In genomic region chr15:79348651-79349050, GRCm38 (mm10) we compare ENCODE assay signal across 8 mouse cellular contexts. TPM values are rescaled to one million over a fixed set of nuclear protein-coding genes. Genes with fewer than 3 reads are reported as not detected.
A peak's percentile ranks its signal among the peaks of the same experiment; 100 is the strongest.
DNase-seq lines count a peak whose midpoint lies in the region; ATAC-seq and TF ChIP-seq lines count a peak whose summit lies in the region.

No protein-coding gene starts in this region.

- no peak for TF ChIP-seq CTCF in E14TG2a.4 (conservative IDR thresholded peaks at IDR 0.05; ENCODE audit: low read length)

- H3K27me3 ChIP-seq in E14TG2a.4 (ENCODE audit: insufficient read depth, low read length), result peaks cover 27% of the 10 kb centered on the region
- H3K27me3 ChIP-seq in heart, embryonic 16.5 days (ENCODE audit: control insufficient read depth, insufficient read depth, low read length), result no peaks in the 10 kb centered on the region
- peaks cover 13% of the 10 kb centered on the region for H3K27me3 ChIP-seq in liver, embryonic 16.5 days (ENCODE audit: control insufficient read depth, insufficient read depth, low read depth, low read length)

- peak overlapping the region; percentile 99 for H3K27ac ChIP-seq in heart, embryonic 16.5 days (ENCODE audit: low read length)
- H3K27ac ChIP-seq in liver, embryonic 16.5 days (ENCODE audit: low read length), result peak overlapping the region; percentile 97

- peak overlapping the region; percentile 90 for H3K9ac ChIP-seq in heart, embryonic 16.5 days (ENCODE audit: low read length)
- H3K9ac ChIP-seq in liver, embryonic 16.5 days (ENCODE audit: low read depth, low read length), result peak overlapping the region; percentile 94

- H3K9me3 ChIP-seq in E14TG2a.4 (ENCODE audit: low read length), result no peaks in the 10 kb centered on the region
- H3K9me3 ChIP-seq in heart, embryonic 16.5 days (replicated peaks; ENCODE audit: control insufficient read depth, low read length), result no peaks in the 10 kb centered on the region
- no peaks in the 10 kb centered on the region for H3K9me3 ChIP-seq in liver, embryonic 16.5 days (replicated peaks; ENCODE audit: control insufficient read depth, low read length)

- H3K4me1 ChIP-seq in E14TG2a.4 (replicated peaks; ENCODE audit: low read depth, low read length), result peaks cover 69% of the 10 kb centered on the region
- H3K4me1 ChIP-seq in heart, embryonic 16.5 days (ENCODE audit: control insufficient read depth, insufficient read depth, low read length), result peaks cover 34% of the 10 kb centered on the region
- peaks cover 27% of the 10 kb centered on the region for H3K4me1 ChIP-seq in liver, embryonic 16.5 days (ENCODE audit: control insufficient read depth, low read depth, low read length)

- H3K4me2 ChIP-seq in heart, embryonic 16.5 days (ENCODE audit: low read depth, low read length), result peak overlapping the region; percentile 69
- peak overlapping the region; percentile 93 for H3K4me2 ChIP-seq in liver, embryonic 16.5 days (ENCODE audit: low read depth, low read length)

- peak; percentile 94 for DNase-seq in heart, adult 11 months
- DNase-seq in heart, adult 8-10 months (ENCODE audit: low spot score), result no peak
- no peak for DNase-seq in urinary bladder, postnatal 25 days (ENCODE audit: low spot score)
- no peak for DNase-seq in right cerebral cortex, adult 2 months (ENCODE audit: low spot score in 2 of 2)
- no peak for DNase-seq in spleen, postnatal 4 days (ENCODE audit: low spot score in 2 of 2)

- H3K4me3 ChIP-seq in E14TG2a.4 (replicated peaks; ENCODE audit: low read length), result peak overlapping the region; percentile 98
- peak overlapping the region; percentile 76 for H3K4me3 ChIP-seq in heart, embryonic 16.5 days (ENCODE audit: low read length)
- H3K4me3 ChIP-seq in liver, embryonic 16.5 days (ENCODE audit: low read depth, low read length), result peak overlapping the region; percentile 84

- no peak for ATAC-seq in heart, embryonic 16.5 days (replicated peaks; ENCODE audit: extremely low read depth, insufficient read depth, low FRiP score)
- no peak for ATAC-seq in liver, embryonic 16.5 days (ENCODE audit: low read depth)

- H3K36me3 ChIP-seq in E14TG2a.4 (ENCODE audit: insufficient read depth, low read length), result no peaks in the 10 kb centered on the region
- H3K36me3 ChIP-seq in heart, embryonic 16.5 days (ENCODE audit: control insufficient read depth, insufficient read depth), result no peaks in the 10 kb centered on the region
- H3K36me3 ChIP-seq in liver, embryonic 16.5 days (ENCODE audit: control insufficient read depth, insufficient read depth), result no peaks in the 10 kb centered on the region

- 64% methylated on average over 8 of the region's 8 CpGs for WGBS in heart, embryonic 16.5 days
- WGBS in liver, embryonic 16.5 days (ENCODE audit: insufficient replicate concordance), result 55% methylated on average over 8 of the region's 8 CpGs

RNA-seq across cellular contexts. Expression of gene Maff, which starts 2.2 kb away (rescaled TPM):
- total RNA-seq in heart, adult 8-10 months (2022), result 10 to 100 TPM in 2 of 4 experiments, 1 to 10 TPM in 2; 5.7 to 11.1 (median 9.9) TPM
- polyA plus RNA-seq in heart, embryonic 16.5 days (2015; fragmentation: Nextera tagmentation; extraction: Ambion mirVana), result 3.9 and 4.1 TPM in 2 replicates
- polyA plus RNA-seq in liver, embryonic 16.5 days (2015; fragmentation: Nextera tagmentation; extraction: Ambion mirVana), result 2.3 and 3.3 TPM in 2 replicates

RNA-seq across cellular contexts. Expression of gene Pla2g6, which starts 20.5 kb away (rescaled TPM):
- 10 to 100 TPM; 11.6 to 15.6 (median 13.4) TPM for total RNA-seq in heart, adult 8-10 months (2022)
- 12.1 and 13.7 TPM in 2 replicates for polyA plus RNA-seq in heart, embryonic 16.5 days (2015; fragmentation: Nextera tagmentation; extraction: Ambion mirVana)
- polyA plus RNA-seq in liver, embryonic 16.5 days (2015; fragmentation: Nextera tagmentation; extraction: Ambion mirVana), result 16.7 and 19.5 TPM in 2 replicates

RNA-seq across cellular contexts. Expression of gene Tmem184b, which starts 54.7 kb away (rescaled TPM):
- 10 to 100 TPM; 34.6 to 46.1 (median 39.0) TPM for total RNA-seq in heart, adult 8-10 months (2022)
- 71.7 and 75.2 TPM in 2 replicates for polyA plus RNA-seq in heart, embryonic 16.5 days (2015; fragmentation: Nextera tagmentation; extraction: Ambion mirVana)
- 10.4 and 12.1 TPM in 2 replicates for polyA plus RNA-seq in liver, embryonic 16.5 days (2015; fragmentation: Nextera tagmentation; extraction: Ambion mirVana)
